Mouse (Mus musculus) embryonic fibroblast, embryonic 13.5 days (primary cell): ENCODE results near the gene B3galt5.

Source experiments
- CTCF ChIP-seq: IDR thresholded peaks from 2 replicates; pipeline ENCODE4 v1.5.1; 2011; ENCODE audit warnings: mild to moderate bottlenecking, control low read depth, low read length, moderate library complexity, borderline replicate concordance; ENCODE audit not compliant: insufficient read depth
- POLR2A ChIP-seq: IDR thresholded peaks from 2 replicates; pipeline ENCODE4 v1.6.1; 2011; ENCODE audit warnings: low read depth, mild to moderate bottlenecking, control low read depth, low read length, moderate library complexity

GRCm38 (mm10) chr16:96209789-96210188, 25.8 kb upstream of the B3galt5 start:
- TF ChIP-seq CTCF (no peak), POLR2A (no peak)
